Mouse (Mus musculus): ENCODE results near the gene Fbln2.

- TF ChIP-seq RCOR1 (conservative IDR thresholded peaks at IDR 0.05; ENCODE audit: low read depth, low read length) (no peak), NELFE (IDR thresholded peaks at IDR 0.05; ENCODE audit: low read depth, low read length) (no peak), EP300 (IDR thresholded peaks at IDR 0.05; ENCODE audit: low read length) (no peak), ELF1 (IDR thresholded peaks at IDR 0.05; ENCODE audit: low read depth, low read length) (no peak)
Observed at GRCm38 (mm10) chr6:91218871-91219270, 6.6 kb downstream of the Fbln2 start.

All from CH12.LX (cell line).